8 mouse cellular contexts compared by ENCODE assay signal in the genomic region with DNA sequence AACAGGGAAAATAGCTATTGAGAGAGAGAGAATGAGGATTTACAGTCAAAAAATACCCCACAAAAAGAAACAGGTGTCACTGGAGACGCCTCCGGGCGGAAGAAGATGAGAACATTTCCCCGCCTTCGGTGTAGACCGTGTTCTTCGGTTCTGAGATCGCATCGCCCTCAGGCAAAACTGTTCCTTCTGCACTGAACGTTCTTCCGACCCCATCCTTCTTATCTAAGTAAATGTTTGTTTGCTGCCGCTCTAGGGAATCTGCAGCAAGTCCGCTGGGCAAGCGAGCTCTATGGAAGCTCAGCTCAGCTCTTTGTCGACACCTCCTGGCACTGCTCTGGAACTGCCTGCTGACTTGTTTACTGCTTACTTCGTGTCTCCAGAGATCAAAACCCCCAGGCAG. TPM values are rescaled to one million over a fixed set of nuclear protein-coding genes. Genes with fewer than 3 reads are reported as not detected.
DNase-seq lines count a peak whose midpoint lies in the region; ATAC-seq and TF ChIP-seq lines count a peak whose summit lies in the region.

No protein-coding gene starts in this region.

- 3% methylated on average over 16 of the region's 16 CpGs for WGBS in hindbrain, embryonic 10.5 days
- WGBS in lung, embryonic 15.5 days: under 1% methylated on average over 16 of the region's 16 CpGs
- WGBS in thymus, adult 2 months: 1% methylated on average over 16 of the region's 16 CpGs

- H3K9ac ChIP-seq in lung, embryonic 15.5 days: peak overlapping the region; percentile 33; the same call in 1 of the 2 replicates

- TF ChIP-seq POLR2A in thymus, adult 2 months (IDR thresholded peaks at IDR 0.05; ENCODE audit: control insufficient read depth, extremely low read depth, insufficient read depth, low read length, poor library complexity): no peak

- H3K4me3 ChIP-seq in hindbrain, embryonic 10.5 days: peak overlapping the region; percentile 54
- H3K4me3 ChIP-seq in lung, embryonic 15.5 days: peak overlapping the region; percentile 42
- H3K4me3 ChIP-seq in thymus, adult 2 months (ENCODE audit: control insufficient read depth, insufficient read depth, low read length): peak overlapping the region; percentile 59

- H3K9me3 ChIP-seq in hindbrain, embryonic 10.5 days: no peaks in the 10 kb centered on the region
- no peaks in the 10 kb centered on the region for H3K9me3 ChIP-seq in lung, embryonic 15.5 days

- no peaks in the 10 kb centered on the region for H3K27me3 ChIP-seq in hindbrain, embryonic 10.5 days (ENCODE audit: insufficient read depth, poor library complexity, severe bottlenecking)
- no peaks in the 10 kb centered on the region for H3K27me3 ChIP-seq in lung, embryonic 15.5 days
- no peaks in the 10 kb centered on the region for H3K27me3 ChIP-seq in thymus, adult 2 months (ENCODE audit: control insufficient read depth, insufficient read depth, low read length)

- peak; percentile 88 for ATAC-seq in frontal cortex, adult (ENCODE audit: low TSS enrichment)
- peak; percentile 62; the same call in 1 of the 2 replicates for ATAC-seq in lung, embryonic 15.5 days (ENCODE audit: borderline replicate concordance, extremely low read depth, low FRiP score, low TSS enrichment)

- peak; percentile 86; the same call in 1 of the 2 replicates for TF ChIP-seq CTCF in thymus, adult 2 months (IDR thresholded peaks at IDR 0.05; ENCODE audit: borderline replicate concordance, control insufficient read depth, extremely low read depth, insufficient read depth, low read length, poor library complexity)

- H3K36me3 ChIP-seq in hindbrain, embryonic 10.5 days: no peaks in the 10 kb centered on the region
- H3K36me3 ChIP-seq in lung, embryonic 15.5 days: no peaks in the 10 kb centered on the region
- no peaks in the 10 kb centered on the region for H3K36me3 ChIP-seq in thymus, adult 2 months (ENCODE audit: control insufficient read depth, insufficient read depth, low read length)

- peak overlapping the region; percentile 76 for H3K4me2 ChIP-seq in lung, embryonic 15.5 days

- H3K4me1 ChIP-seq in hindbrain, embryonic 10.5 days (replicated peaks): peaks cover 7% of the 10 kb centered on the region; the same call in 1 of the 2 replicates
- H3K4me1 ChIP-seq in lung, embryonic 15.5 days: peaks cover 5% of the 10 kb centered on the region
- no peaks in the 10 kb centered on the region for H3K4me1 ChIP-seq in thymus, adult 2 months (replicated peaks; ENCODE audit: control insufficient read depth, insufficient read depth, low read length)

- H3K27ac ChIP-seq in hindbrain, embryonic 10.5 days: peak overlapping the region; percentile 74
- H3K27ac ChIP-seq in lung, embryonic 15.5 days: no peak overlapping the region
- H3K27ac ChIP-seq in thymus, adult 2 months (ENCODE audit: control insufficient read depth, insufficient read depth, low read length): peak overlapping the region; percentile 65; the same call in 1 of the 2 replicates

- peak; percentile 82 for DNase-seq in MN1 (ENCODE audit: low spot score)
- DNase-seq in cerebellum, adult 8-10 months: peak; percentile 84
- DNase-seq in hindbrain, embryonic 10.5 days (ENCODE audit: low spot score): peak; percentile 79
- DNase-seq in layer of hippocampus, adult 9-10 months (ENCODE audit: low spot score): peak; percentile 82
- peak; percentile 56 for DNase-seq in ovary, adult 18-20 months (ENCODE audit: low spot score)
- peak; percentile 84 for DNase-seq in thymus, adult 2 months

RNA-seq across cellular contexts. Expression of a gene that starts 5.0 kb away (rescaled TPM):
- 0.05 and 0.10 TPM in 2 replicates for polyA plus RNA-seq in hindbrain, embryonic 10.5 days (2016; fragmentation: Nextera tagmentation; extraction: Ambion mirVana)
- 0.20 and 0.24 TPM in 2 replicates for polyA plus RNA-seq in lung, embryonic 15.5 days (2015; fragmentation: Nextera tagmentation; extraction: Ambion mirVana)
- polyA plus RNA-seq in thymus, adult 2 months (2012; rRNA removed): 0.04 and 0.13 TPM in 2 replicates

RNA-seq across cellular contexts. Expression of a gene that starts 38.3 kb away (rescaled TPM):
- 57.6 and 69.3 TPM in 2 replicates for polyA plus RNA-seq in hindbrain, embryonic 10.5 days (2016; fragmentation: Nextera tagmentation; extraction: Ambion mirVana)
- 53.1 and 55.6 TPM in 2 replicates for polyA plus RNA-seq in lung, embryonic 15.5 days (2015; fragmentation: Nextera tagmentation; extraction: Ambion mirVana)
- polyA plus RNA-seq in thymus, adult 2 months (2012; rRNA removed): 63.3 and 64.3 TPM in 2 replicates
